Mouse (Mus musculus) splenic B cell, adult 2 months (primary cell): ENCODE measurements at regions not wholly inside any gene's neighbourhood (a gene's known extent, or its start where the extent isn't known, plus 50 kb on each side); places are given as distances from the start of the nearest gene placed in this dataset.
"Not testable (repeated sequence)": the region's sequence is repeated elsewhere in the genome, so short reads cannot be mapped to it uniquely, and the experiment has no call there.

ENCODE experiments used
- DNase-seq: peaks from one replicate; pipeline ENCODE4 v3.0.0-alpha.2; 2011; ENCODE audit warnings: low read depth, low spot score
- H3K27me3 ChIP-seq: 2 replicates; pipeline ENCODE4 v1.6.1; 2012; ENCODE audit warnings: mild to moderate bottlenecking, low read length, moderate library complexity, mixed read lengths; ENCODE audit not compliant: control insufficient read depth, poor library complexity, insufficient read depth, severe bottlenecking
- H3K36me3 ChIP-seq: 2 replicates; pipeline ENCODE4 v1.6.1; 2012; ENCODE audit warnings: mild to moderate bottlenecking, low read length, moderate library complexity, mixed read lengths; ENCODE audit not compliant: control insufficient read depth, poor library complexity, insufficient read depth, severe bottlenecking

DNA sequence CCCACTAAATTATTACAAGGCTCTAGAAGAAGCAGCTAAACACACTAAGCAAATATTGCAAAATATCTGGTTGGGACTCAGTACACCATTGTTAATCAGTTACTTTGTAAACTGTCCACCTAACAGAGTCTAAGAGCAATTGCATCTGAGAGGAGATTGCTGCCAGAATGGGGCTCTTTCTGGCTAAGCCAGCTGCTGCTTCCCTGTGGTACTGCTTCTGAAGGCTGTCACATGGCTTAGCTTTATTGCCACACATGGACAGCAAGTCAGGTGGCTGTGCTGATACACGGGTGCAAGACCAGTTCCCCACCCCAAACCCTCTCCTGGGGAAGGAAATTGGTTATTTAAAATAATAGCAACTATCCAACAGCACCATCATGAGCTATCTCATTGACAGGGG is 493.9 kb downstream of the Tns1 start:
- Histone ChIP-seq H3K36me3 (no peaks in the 10 kb centered on the region), H3K27me3 (no peaks in the 10 kb centered on the region; the same call in 1 of the 2 replicates)
- DNase-seq = no peak

DNA sequence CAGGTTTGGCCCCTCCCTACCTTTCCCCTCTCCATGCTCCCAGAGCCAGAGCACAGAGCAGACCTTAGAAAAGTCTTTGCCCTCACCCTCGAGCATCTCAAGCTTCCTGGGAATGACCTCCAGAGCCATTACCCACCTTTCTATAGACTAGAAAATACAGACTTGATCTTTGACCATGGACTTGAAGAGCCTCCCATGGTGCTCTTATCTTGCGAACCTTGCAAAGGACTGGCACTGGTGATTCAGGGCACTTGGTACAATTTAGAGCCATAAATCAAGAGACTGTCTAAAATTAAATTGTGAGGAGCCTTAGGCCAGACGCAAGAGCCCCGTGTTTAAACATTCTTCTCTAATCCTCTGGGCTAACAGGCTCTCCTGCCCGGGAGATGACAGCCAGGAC is 498.9 kb downstream of the Tns1 start:
- Histone ChIP-seq H3K27me3 (no peaks in the 10 kb centered on the region; the same call in 1 of the 2 replicates), H3K36me3 (no peaks in the 10 kb centered on the region)
- no peak for DNase-seq

GRCm38 (mm10) chr1:73621121-73621520 is 503.1 kb downstream of the Tns1 start:
- H3K27me3 ChIP-seq, H3K36me3 ChIP-seq, DNase-seq: not testable (repeated sequence)

- H3K36me3 ChIP-seq = no peaks in the 10 kb centered on the region
- no peaks in the 10 kb centered on the region for H3K27me3 ChIP-seq
- DNase-seq = no peak
Measured at GRCm38 (mm10) chr1:73618551-73619170, 505.6 kb downstream of the Tns1 start.

- no peak for DNase-seq
- Histone ChIP-seq H3K27me3 (no peaks in the 10 kb centered on the region), H3K36me3 (no peaks in the 10 kb centered on the region)
Measured at GRCm38 (mm10) chr1:73593653-73594385, 530.4 kb downstream of the Tns1 start.

GRCm38 (mm10) chr1:73591342-73592099 is 532.7 kb downstream of the Tns1 start:
- no peaks in the 10 kb centered on the region for H3K27me3 ChIP-seq
- no peak for DNase-seq
- H3K36me3 ChIP-seq = no peaks in the 10 kb centered on the region

DNA sequence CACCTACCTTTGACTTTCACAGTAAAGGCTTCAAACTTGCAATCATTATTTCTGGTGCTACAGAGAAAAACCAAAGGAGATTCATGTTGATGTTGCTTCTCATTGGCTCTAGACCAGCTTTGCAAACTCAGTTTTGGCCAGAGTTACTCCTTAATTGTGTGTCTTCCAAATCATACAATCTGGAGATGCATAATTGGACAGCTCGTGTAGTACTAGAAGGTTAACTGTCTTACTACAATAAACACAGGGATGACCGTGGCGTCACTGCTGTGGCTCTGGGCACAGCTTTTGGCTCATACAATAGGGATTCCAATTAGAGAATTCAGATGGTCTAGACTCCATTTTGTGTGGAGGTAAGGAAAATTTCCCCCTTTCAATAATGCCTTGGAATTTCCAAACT is 544.6 kb downstream of the Tns1 start:
- H3K27me3 ChIP-seq = no peaks in the 10 kb centered on the region
- H3K36me3 ChIP-seq = no peaks in the 10 kb centered on the region
- DNase-seq = no peak

GRCm38 (mm10) chr1:73577019-73577418 is 547.2 kb downstream of the Tns1 start:
- no peaks in the 10 kb centered on the region for H3K27me3 ChIP-seq
- H3K36me3 ChIP-seq = no peaks in the 10 kb centered on the region
- DNase-seq = no peak

DNA sequence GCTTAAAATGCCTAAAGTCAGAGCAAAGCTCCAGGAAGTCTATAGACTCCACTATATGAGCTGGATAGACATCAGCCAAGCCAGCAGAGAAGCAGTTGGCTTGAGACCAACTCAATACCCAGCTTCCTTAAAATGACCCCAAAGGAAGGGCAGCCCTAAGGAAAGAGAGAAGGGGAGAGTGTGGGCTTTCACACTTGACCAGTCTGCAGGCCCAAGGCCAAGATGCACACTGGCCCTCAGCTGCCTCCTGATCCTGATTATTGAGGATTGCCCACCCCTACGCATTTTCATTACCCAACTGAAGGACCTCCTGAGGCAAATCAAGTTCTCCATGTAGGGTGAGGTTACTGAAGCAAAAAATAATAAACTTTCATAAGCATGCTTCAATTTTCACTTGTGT is 548.6 kb downstream of the Tns1 start:
- Histone ChIP-seq H3K27me3 (no peaks in the 10 kb centered on the region), H3K36me3 (no peaks in the 10 kb centered on the region)
- no peak for DNase-seq

GRCm38 (mm10) chr1:73570944-73571343 is 553.3 kb downstream of the Tns1 start:
- Histone ChIP-seq H3K36me3 (no peaks in the 10 kb centered on the region), H3K27me3 (no peaks in the 10 kb centered on the region)
- no peak for DNase-seq

GRCm38 (mm10) chr1:73566770-73567169 is 551.1 kb upstream of the Tnp1 start:
- no peak for DNase-seq
- H3K27me3 ChIP-seq = no peaks in the 10 kb centered on the region
- H3K36me3 ChIP-seq = no peaks in the 10 kb centered on the region

DNA sequence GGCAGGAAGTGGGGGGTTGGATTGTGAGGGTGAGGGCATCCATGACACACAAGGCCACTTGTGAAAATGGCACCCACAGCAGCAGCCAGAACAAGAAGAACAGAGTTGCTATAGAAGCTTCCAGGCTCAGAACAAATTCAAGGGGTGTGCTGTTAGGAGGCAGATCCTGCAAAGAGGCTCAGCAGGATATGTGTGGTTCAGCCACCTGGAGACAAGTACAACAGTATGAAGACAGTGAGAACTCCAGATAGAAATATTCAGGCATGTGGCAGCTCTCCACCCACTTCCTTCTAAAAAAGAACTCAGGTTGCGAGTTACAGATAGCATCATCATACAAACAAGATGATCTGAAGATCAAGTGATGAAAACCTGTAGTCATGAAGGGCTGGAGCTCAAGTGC is 544.9 kb upstream of the Tnp1 start:
- no peaks in the 10 kb centered on the region for H3K27me3 ChIP-seq
- no peaks in the 10 kb centered on the region for H3K36me3 ChIP-seq
- no peak for DNase-seq

GRCm38 (mm10) chr1:73547877-73548276 is 532.2 kb upstream of the Tnp1 start:
- H3K36me3 ChIP-seq = no peaks in the 10 kb centered on the region

DNA sequence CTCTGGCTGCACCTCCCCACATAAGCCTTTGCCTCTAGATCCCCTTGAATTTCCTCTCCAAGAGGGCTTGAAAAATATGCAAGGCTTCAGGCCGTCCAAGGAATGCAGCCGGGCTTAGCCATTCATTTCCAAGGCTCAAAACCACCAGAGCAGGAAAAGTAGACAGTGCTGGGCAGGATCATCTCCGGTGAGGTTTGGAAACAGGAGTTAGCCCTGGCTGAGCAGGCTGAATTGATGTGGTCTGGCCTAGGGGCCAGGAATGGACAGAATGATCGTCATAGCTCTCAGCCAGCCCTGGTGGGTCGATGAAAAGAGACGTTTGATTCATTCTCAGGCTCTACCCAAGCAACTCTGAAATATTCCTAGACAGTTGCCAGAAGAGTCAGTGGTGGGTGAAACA is 529.7 kb upstream of the Tnp1 start:
- DNase-seq = no peak
- no peaks in the 10 kb centered on the region for H3K27me3 ChIP-seq
- no peaks in the 10 kb centered on the region for H3K36me3 ChIP-seq

More at GRCm38 (mm10) chr1:73547877-73548276, 532.2 kb upstream of the Tnp1 start:
- no peak for DNase-seq
- no peaks in the 10 kb centered on the region for H3K27me3 ChIP-seq

GRCm38 (mm10) chr1:73541371-73541770 is 525.7 kb upstream of the Tnp1 start:
- H3K27me3 ChIP-seq = no peaks in the 10 kb centered on the region
- no peaks in the 10 kb centered on the region for H3K36me3 ChIP-seq
- no peak for DNase-seq
